Mouse (Mus musculus) thymus, postnatal 10 days (tissue): ENCODE results near the gene Olfr1532-ps1.
"Not testable (repeated sequence)": the region's sequence is repeated elsewhere in the genome, so short reads cannot be mapped to it uniquely, and the experiment has no call there.

Source experiments
- DNase-seq, 2 experiments: peaks; one replicate each; pipeline ENCODE4 v3.0.0; 2021; ENCODE audit warnings: low spot score in 2 of 2

Olfr1532-ps1 gene

GRCm38 (mm10) chr7:106907676-106908075 lies at the start of gene Olfr1532-ps1:
Gene Olfr1532-ps1, plus strand, starts transcription at chr7:106908001.
- no peak for DNase-seq

- no peak for DNase-seq
Observed at GRCm38 (mm10) chr7:106862885-106863284, 44.9 kb upstream of the Olfr1532-ps1 start, which contains the start of gene Olfr704. Gene Olfr704, plus strand, starts transcription at chr7:106863185.

GRCm38 (mm10) chr7:106876791-106877190 lies 31.0 kb upstream of the Olfr1532-ps1 start, which contains the start of gene Olfr705:
Gene Olfr705, minus strand, starts transcription at chr7:106876891.
- DNase-seq: no peak

GRCm38 (mm10) chr7:106888062-106888461 lies 19.7 kb upstream of the Olfr1532-ps1 start, which contains the start of gene Olfr706:
Gene Olfr706, minus strand, starts transcription at chr7:106888162.
- no peak for DNase-seq

- not testable (repeated sequence) for DNase-seq
Observed at GRCm38 (mm10) chr7:106901141-106901540, 6.7 kb upstream of the Olfr1532-ps1 start, which contains the start of gene Olfr707. Gene Olfr707, minus strand, starts transcription at chr7:106901241.

- peak in 1 of 2 experiments; percentile 6 for DNase-seq
Observed at GRCm38 (mm10) chr7:106920961-106921360, 13.2 kb downstream of the Olfr1532-ps1 start.

GRCm38 (mm10) chr7:106932119-106932518 lies 24.3 kb downstream of the Olfr1532-ps1 start, which contains the start of gene Olfr709-ps1:
Gene Olfr709-ps1, minus strand, starts transcription at chr7:106932219.
- no peak for DNase-seq

GRCm38 (mm10) chr7:106948212-106948611 lies 40.4 kb downstream of the Olfr1532-ps1 start, which contains the start of gene Olfr710:
Gene Olfr710, minus strand, starts transcription at chr7:106948312.
- no peak for DNase-seq

GRCm38 (mm10) chr7:106963837-106964236 lies 56.0 kb downstream of the Olfr1532-ps1 start, which contains the start of gene Olfr6:
Gene Olfr6, minus strand, starts transcription at chr7:106963937.
- no peak for DNase-seq
